Mouse (Mus musculus): ENCODE measurements around the gene Vps26b.

Gene Vps26b

DNA sequence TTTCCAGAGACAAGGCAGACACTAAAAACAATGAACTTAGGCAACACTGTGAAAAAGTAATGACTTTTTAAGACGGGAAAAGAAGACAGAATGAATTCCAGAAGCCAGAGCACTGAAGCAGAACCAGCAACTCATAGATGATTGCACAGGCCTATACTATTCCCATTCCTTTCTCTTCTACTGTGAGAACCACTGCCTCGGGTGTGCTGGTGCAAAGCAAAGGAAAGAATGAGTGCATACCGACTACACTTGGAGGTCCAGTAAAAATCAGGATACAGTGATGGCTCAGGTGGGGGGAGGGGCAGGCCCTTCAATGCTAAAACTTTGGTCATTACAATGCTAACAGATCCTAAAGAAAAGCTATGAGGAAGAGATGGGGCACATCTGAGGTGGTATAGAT is 36.0 kb downstream of the Vps26b start:
- DNase-seq (ENCODE audit: low spot score): no peak

GRCm38 (mm10) chr9:26993118-26993517 is 36.7 kb downstream of the Vps26b start:
- DNase-seq (ENCODE audit: low spot score): no peak

- DNase-seq (ENCODE audit: low spot score): no peak
Observed at GRCm38 (mm10) chr9:26990181-26990580, 39.7 kb downstream of the Vps26b start.

DNA sequence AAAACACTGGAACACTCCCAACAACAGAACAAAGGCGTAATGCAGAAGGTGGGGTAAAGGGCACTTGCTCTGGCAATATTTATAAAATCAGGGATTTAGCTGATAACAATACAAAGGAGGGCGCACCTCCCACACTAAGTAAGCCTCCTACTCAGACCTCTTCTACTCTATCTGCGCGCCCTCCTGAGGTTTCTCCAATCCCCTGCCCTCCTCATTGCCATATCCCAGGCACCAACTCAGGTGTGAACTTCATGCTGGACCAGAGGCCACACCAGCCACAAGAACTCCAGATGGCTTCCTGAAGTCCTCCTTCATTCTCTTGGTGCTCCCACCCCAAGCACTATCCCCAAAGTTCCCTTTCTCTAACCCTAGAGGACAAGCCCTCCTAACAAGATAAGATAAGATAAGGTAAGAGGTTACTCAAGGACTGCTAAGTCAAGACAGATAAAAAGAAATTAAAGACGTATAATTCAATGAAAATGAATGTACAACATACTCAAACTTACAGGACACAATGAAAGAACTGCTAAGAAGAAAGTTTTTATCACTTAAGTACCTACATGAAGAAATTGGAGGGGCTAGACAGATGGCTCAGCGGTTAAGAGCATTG is 44.1 kb downstream of the Vps26b start:
- DNase-seq (ENCODE audit: low spot score): no peak

- DNase-seq (ENCODE audit: low spot score): no peak
Observed at GRCm38 (mm10) chr9:26985090-26985613, 44.7 kb downstream of the Vps26b start.

DNA sequence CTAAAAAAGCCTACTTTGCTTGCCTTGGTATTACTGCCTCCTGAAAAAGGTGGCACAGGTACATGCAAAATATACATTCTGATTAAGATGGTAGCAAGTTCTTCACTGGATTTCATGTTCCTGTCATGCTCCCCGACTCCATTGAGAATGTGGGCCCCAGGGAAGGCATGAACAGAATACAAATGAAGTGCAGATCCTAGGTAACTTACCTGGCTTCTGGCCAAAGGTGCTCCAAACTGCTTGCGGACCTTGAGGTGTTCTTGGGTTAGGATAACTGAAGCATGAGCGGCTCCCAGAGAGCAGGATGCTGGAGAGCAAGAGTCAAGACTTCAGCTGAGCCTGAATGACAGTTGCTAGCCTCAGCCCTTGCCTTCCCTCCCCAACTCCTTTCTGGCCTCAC is 51.1 kb downstream of the Vps26b start:
- no peak for DNase-seq (ENCODE audit: low spot score)

GRCm38 (mm10) chr9:26977754-26978153 is 52.1 kb downstream of the Vps26b start:
- no peak for DNase-seq (ENCODE audit: low spot score)
